Mouse (Mus musculus) G1E (cell line): ENCODE results near the gene Grik4.

Experiments
- CTCF ChIP-seq: IDR thresholded peaks from 2 replicates; pipeline ENCODE4 v1.5.1; 2012; ENCODE audit warnings: low read depth, low read length, inconsistent platforms, mixed read lengths
- GATA1 ChIP-seq: IDR thresholded peaks from 2 replicates; pipeline ENCODE4 v1.6.1; 2012; ENCODE audit warnings: borderline replicate concordance, low read length, inconsistent platforms, mixed read lengths
- POLR2AphosphoS5 ChIP-seq: IDR thresholded peaks from 2 replicates; pipeline ENCODE4 v1.6.1; 2012; ENCODE audit warnings: low read depth, low read length, inconsistent platforms; ENCODE audit not compliant: insufficient replicate concordance

DNA sequence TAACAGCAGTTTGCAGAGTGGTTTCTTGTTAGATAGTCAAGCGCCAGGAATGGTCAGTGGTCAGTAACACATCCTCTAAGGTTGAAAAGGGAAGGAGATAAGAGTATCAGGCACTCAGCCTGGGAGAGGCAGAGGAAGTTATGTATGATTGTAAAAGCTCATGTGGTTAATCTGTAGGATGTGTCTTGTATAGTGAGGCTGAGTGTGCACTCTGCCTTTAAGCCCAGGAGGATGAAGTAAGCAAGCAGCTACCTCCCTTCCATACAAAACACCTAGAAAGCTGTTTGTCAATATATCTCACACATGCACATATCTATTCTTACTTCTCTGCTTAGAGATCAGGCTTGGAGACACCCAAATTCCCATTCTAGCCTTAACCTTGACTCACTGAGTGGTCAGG lies 389.1 kb downstream of the Grik4 start:
- TF ChIP-seq GATA1 (no peak), CTCF (no peak), POLR2AphosphoS5 (no peak)
